Mouse (Mus musculus): ENCODE measurements around the gene Zfp212.

GRCm38 (mm10) chr6:47943721-47944120 is 23.4 kb downstream of the Zfp212 start:
- TF ChIP-seq POLR2A (IDR thresholded peaks at IDR 0.05; ENCODE audit: control insufficient read depth, low read depth, low read length): no peak
- TF ChIP-seq CTCF (IDR thresholded peaks at IDR 0.05; ENCODE audit: control insufficient read depth, insufficient read depth, insufficient replicate concordance, low read depth, low read length): no peak

Data from testis, adult 2 months (tissue).